Mouse (Mus musculus) retina, postnatal 1 day (tissue): Measurements from ENCODE around the gene Gm5129.
"Not testable (repeated sequence)": the region's sequence is repeated elsewhere in the genome, so short reads cannot be mapped to it uniquely, and the experiment has no call there.

Source experiments
- DNase-seq: peaks from one replicate; pipeline ENCODE4 v3.0.0-alpha.2; 2012

The Gm5129 gene

DNA sequence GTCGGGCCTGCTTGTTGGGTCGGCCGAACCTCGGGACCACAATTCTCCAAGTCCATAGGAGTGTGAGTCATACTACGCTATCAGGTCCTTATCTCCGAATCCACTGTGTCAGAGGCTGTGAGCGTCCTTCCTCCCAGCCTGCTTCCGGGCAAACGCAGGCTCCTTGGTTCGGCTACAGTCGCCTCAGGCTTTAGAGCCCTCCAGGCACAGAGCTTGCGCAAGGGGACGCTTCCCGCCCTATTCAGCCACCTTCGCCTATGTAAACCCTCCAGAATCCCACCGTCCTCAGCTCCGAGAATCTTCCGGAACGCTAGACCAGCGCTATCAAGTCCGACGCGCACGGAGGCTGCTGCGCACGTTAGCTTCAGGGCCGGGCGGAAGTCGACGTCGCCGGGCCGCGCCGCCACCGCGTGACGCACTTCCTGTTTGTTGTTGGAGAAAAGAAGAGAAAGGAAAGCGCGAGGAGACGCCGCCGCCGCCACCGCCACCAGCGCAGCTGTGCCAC lies at the start of gene Gm5129, which contains the start of gene Dnajb6:
Gene Gm5129 (minus strand): TSS at position 380 of the 505 bp plus-strand sequence.
Gene Dnajb6 (plus strand): TSS at position 132 of the 505 bp plus-strand sequence.
- peak; percentile 96 for DNase-seq

GRCm38 (mm10) chr5:29784906-29785305 lies 49.2 kb upstream of the Gm5129 start:
- not testable (repeated sequence) for DNase-seq

- no peak for DNase-seq
Observed at GRCm38 (mm10) chr5:29782261-29782660, 46.5 kb upstream of the Gm5129 start.

GRCm38 (mm10) chr5:29779733-29780132 lies 44.0 kb upstream of the Gm5129 start:
- not testable (repeated sequence) for DNase-seq

GRCm38 (mm10) chr5:29778029-29778428 lies 42.3 kb upstream of the Gm5129 start:
- no peak for DNase-seq

GRCm38 (mm10) chr5:29775437-29775836 lies 39.7 kb upstream of the Gm5129 start:
- DNase-seq: no peak

DNA sequence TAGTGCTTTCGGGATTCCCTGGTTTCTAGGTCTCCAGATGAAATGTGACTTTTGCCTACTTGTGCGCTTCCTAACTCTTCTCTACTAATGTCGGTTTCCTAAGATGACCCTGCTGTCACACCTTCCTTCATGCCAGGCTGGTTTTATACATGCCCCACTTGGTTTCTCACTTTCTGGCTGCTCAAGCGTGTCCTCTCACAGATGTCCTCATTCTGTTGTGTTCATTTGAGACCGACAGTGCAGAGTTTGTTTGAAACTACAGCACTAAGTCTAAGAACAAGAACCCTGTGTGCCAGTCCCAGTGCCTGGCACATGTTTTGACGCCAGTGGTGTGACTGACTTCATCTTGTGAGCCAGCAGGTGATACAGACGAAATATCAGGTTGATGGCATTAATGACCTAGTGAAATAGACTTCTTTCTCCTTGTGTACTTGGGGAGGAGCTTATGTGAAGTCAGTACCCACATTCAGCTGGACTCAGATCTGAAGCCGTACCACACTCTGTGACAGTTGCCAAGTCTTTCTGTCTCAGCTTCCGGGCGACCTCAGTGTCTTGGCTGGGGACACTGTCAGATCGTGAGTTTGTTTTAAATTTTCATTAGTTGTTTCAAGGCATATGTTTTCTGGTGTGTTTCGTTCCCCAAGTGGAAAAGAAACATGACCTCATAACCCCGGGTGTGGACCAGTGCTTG lies 37.9 kb upstream of the Gm5129 start:
- no peak for DNase-seq

DNA sequence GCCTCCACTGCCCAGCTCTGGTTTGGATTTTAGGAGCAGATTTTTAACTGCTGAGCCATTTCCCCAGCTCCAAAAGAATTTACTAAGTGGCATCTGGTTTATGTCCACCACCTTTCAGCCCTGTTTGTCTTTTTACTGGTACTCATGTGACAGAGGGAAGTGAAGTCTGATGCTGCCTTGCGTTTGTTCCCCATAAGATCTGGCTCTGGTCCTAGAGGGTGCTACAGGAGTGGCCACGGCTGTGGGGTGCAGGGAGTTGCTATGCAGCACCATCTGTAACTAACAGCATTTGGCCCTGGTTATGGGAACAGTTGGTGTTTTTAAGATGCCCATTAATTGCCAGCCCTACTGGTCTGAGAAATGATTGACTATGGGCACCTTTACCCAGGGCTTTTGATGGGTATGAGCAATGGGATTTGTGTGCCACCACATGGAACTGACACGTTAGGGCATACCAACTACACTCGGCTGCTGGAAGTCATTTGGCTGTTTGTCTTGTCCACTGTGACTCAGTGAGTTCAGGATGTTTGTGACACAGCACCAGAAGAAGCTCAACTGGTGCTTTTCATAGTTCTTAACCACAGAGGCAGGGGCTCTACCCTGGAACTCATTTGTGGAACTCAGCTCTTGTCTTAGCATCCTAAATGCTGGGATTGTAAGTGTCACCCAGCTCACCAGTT lies 37.1 kb upstream of the Gm5129 start:
- no peak for DNase-seq

DNA sequence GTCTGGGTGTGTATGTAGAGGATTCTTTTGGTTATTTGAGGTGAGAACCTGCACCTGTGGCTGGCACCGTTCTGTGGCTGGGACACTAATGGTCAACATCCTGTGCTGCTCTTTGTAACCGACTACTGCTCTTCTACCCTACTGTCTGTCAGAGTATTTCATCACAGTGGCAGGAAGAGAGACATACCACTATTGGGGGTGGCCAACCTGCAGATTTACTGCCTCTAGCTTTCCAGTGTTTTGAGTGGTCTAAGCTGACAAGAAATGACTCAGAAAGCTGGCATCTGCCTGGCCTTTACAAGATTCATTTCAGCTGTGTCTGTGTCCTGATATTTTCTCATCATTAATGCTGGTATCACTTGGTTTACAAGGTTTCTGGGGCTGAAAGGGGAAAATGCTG lies 36.3 kb upstream of the Gm5129 start:
- DNase-seq: no peak

DNA sequence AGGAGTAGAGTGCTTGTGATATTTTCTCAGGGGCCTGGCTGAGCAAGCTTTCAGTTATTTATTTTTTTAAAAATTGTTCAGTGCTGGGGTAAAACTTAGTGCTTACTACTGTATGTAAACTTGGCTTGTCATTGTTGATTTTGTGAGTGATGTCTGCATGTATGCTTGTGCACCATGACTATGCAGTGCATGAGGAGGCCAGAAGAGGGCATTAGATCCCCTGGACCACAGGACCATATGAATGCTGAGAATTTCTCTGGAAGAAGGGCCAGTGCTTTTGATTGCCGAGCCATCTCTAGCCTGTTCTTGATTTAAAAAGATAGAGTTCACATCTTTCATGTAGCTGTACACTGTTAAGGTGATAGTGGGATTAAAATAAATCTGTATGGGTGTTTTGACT lies 35.2 kb upstream of the Gm5129 start:
- DNase-seq: peak; percentile 20

DNA sequence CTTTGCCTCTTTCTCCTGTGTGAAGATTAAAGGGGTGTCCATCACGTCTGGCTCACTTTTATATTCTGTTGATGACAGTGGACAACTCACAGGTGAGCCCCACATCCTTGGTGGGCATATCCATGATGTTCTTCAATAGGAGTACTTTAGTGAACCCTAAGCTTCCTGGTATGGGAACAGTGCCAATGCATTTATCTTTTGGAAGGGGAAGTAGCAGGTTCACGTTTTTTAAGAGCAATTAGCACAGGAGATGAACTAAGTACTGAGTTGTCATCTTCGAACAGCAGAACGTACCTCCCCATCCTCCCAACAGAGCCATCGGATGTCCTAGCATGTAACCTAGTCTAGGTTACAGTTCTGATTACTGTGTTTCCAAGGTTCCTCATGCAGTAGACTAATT lies 23.6 kb upstream of the Gm5129 start:
- no peak for DNase-seq

GRCm38 (mm10) chr5:29752894-29753293 lies 17.2 kb upstream of the Gm5129 start:
- no peak for DNase-seq

DNA sequence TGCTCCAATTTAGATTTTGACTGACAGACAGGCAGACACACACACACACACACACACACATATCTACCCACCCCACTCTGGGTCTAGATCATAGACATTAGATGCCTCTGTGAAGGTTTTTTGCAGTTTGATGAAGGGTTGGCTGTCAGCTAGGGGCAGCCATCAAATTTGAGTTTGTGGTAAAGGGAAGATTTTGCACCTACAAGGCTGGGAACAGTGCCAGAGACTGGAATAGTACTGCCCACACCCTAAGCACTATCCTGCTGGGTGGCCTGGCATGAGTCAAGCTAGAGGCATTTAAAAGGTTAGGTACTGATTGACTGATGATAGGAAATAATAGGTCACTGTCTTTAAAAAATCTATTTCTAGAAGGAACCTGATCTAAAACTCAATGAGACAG lies 15.6 kb upstream of the Gm5129 start:
- no peak for DNase-seq

- no peak for DNase-seq
Observed at GRCm38 (mm10) chr5:29747661-29748060, 11.9 kb upstream of the Gm5129 start.

- no peak for DNase-seq
Observed at GRCm38 (mm10) chr5:29741093-29741492, 5.4 kb upstream of the Gm5129 start.

DNA sequence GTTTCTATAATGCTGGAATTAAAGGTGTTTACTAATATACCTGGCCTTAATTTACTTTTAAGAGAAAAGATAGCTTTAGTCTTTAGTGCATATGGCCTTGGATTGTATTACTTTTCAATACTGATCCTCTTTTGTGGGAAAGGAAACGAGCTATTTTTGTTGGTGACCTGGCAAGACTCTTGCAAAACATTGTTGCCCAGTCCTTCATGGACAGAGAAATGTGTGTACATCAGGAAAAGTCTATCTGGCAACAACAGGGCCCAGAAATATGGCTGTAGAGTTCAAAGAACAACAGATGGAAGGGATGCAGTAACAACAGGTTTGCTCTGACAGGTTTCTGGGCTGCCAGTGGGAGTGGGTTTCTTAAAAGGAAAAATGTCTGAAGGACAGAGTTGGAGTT lies 4.9 kb upstream of the Gm5129 start:
- DNase-seq: no peak

DNA sequence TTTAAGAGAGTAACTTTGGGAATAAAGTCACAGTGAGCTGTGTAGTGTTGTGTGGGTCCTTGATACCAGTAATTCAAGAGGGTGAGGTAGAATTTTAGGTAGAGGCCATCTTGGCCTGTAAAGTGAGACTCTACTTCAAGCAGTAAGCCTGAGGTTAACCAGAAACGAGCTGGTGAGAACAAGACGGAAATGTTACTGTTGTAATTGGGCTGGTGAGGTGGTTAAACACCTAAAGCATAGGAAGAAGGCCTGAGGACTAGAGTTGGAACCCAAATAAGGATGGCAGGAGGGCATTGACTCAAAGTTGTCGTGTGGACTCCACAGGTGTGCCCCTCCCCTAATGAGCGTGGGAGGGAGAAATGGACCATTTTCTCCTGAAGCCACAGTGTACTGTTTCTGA lies 2.3 kb upstream of the Gm5129 start:
- no peak for DNase-seq

DNA sequence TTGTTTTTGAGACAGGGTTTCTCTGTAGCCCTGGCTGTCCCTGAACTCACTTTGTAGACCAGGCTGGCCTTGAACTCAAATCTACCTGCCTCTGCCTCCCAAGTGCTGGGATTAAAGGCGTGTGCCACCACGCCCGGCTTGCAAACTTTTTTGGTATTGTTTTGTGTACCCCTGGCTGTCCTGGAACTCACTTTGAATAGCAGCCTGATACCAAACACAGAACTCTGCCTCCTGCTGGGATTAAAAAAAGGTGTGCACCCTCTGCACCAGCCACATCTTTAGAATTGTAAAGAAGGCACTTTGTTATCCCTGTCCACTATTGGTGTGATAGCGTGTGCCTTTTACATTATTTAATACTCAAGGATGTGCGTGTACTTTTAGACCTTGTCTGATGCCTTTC lies 1.7 kb upstream of the Gm5129 start:
- no peak for DNase-seq

- DNase-seq: no peak
Observed at GRCm38 (mm10) chr5:29736942-29737341, 1.2 kb upstream of the Gm5129 start.

DNA sequence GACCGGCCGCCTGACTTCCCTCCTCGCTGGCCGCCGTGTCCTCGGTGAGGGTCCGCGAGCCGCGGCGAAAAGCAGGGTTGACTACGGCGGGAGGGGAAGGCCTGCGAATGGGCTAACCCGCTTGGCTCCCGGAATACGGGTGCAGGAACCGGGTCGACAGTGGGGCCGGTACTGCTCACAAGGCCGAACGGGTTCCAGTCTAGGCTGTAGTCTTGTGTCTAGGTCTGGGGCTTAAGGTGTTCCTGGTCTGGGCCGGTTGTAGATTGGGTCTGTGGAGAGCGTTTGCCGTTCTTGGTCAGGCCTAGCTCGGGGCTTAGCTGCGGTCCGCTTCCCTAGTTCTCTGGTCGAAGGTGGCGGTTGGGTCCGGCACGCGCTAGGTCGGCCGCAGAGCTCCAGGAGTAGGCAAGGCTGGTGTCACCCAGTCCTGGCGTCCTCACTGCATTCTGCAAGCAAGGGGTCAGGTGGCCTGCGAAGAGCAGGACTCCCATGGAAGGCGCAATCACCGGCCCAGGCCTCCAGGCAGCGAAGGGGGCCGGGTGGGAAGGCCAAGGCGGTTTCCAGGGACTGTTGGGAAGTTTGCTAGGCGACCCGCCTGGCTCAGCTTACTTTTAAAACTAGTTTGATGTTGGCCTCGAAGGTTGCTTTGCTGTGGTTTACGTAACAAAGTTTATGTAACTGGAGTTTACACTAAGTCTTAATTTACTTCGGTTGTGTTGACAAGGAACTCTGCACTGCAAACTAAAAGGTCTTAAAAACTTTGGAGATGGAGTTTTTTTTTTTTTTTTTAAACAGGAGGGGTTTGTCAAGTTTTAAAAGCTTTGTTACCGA lies 551 bp upstream of the Gm5129 start:
- no peak for DNase-seq

- DNase-seq: no peak
Observed at GRCm38 (mm10) chr5:29734831-29735510, 765 bp downstream of the Gm5129 start.

GRCm38 (mm10) chr5:29726070-29726469 lies 9.7 kb downstream of the Gm5129 start:
- DNase-seq: not testable (repeated sequence)

DNA sequence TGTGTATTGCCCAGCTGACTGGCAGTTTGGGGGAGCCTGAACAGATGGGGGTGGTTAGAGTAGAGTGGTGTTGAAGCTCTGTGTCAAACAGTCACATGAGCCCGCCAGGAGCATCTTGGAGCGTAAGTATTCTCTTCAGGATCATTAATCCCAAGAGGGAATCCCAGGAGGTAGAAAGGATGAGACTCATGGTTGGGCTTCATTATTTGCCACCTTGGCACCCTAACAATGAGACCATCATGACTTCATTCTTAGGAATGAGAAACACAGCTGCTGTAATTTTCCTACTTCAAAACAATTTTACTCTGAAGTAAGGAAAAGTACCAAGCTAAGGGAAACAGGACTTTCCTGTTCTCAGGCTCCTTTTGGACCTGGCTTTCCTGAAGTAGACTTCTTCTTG lies 10.4 kb downstream of the Gm5129 start:
- DNase-seq: no peak
